Mouse (Mus musculus) small intestine, adult 2 months (tissue): Measurements from ENCODE around the gene Cst7.

Experiments
- CTCF ChIP-seq: fragments of 200-500 bp; IDR thresholded peaks from 2 replicates; pipeline ENCODE4 v1.5.1; 2012; ENCODE audit warnings: low read depth, mild to moderate bottlenecking, control low read depth, inconsistent platforms, low read length, moderate library complexity, mixed read lengths; ENCODE audit not compliant: insufficient replicate concordance, insufficient read length; ENCODE audit errors: extremely low read depth
- POLR2A ChIP-seq: fragments of 200-500 bp; IDR thresholded peaks from 2 replicates; pipeline ENCODE4 v1.6.1; 2012; ENCODE audit warnings: low read depth, mild to moderate bottlenecking, control low read depth, inconsistent platforms, low read length, moderate library complexity

DNA sequence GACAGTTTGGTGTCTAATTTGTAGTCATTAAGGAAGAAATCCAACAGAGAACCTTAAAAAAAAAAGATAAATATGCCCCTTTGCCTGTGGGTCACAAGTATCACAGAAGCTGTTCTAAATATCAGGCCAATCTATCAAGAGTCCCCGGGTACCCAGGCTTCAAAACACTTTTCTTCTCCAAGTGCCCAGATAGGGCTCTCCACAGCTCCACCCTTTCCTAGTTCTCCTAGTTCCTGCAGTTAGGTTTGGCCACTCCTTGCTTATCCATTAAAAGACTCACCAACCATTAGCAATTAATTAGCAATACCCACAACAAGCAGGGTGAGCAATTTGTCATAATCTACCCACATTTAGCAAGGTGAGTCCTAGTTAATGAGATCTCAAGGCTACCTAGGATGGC, 36.9 kb downstream of the Cst7 start:
- TF ChIP-seq CTCF (no peak), POLR2A (no peak)
